Mouse (Mus musculus): ENCODE data around the gene Nck1. TPM values are rescaled to one million over a fixed set of nuclear protein-coding genes. Genes with fewer than 3 reads are reported as not detected.

The Nck1 gene
- total and polyA plus RNA-seq, 2 experiments from 2014 or later: 14.8 to 45.6 TPM

DNA sequence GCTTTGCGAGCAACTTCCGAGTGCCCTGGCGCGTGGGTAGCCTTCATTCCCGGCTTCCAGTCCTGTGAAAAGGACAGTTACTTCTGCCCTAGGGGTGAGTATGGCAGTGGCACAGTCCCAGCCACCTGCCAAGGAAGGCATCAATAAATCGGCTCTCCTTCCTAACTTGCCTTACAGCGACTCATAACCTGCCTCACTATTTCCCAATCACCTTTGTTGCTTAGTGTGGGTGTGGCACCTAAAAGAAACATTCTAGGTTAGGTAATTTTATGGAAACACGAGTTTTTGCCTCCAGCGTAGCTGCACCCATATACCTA lies 618 bp upstream of the Nck1 start:
- no peaks in the 10 kb centered on the region for H3K27me3 ChIP-seq (ENCODE audit: insufficient read depth, low read length)
- ATAC-seq (ENCODE audit: low FRiP score) (no peak), DNase-seq (ENCODE audit: low spot score) (no peak)
- H3K9ac ChIP-seq (replicated peaks; ENCODE audit: low read length, poor library complexity, severe bottlenecking): peak overlapping the region; percentile 87
- H3K9me3 ChIP-seq (ENCODE audit: low read length): 0 out of 2 replicates have a peak, but pooled peaks cover 2% of the 10 kb centered on the region
- peak overlapping the region; percentile 97 for H3K4me3 ChIP-seq (ENCODE audit: low read depth, low read length)
- 10% methylated on average over 9 of the region's 9 CpGs for WGBS
- H3K4me2 ChIP-seq (ENCODE audit: low read depth, low read length, poor library complexity, severe bottlenecking): peak overlapping the region; percentile 54
- H3K36me3 ChIP-seq (ENCODE audit: insufficient read depth, low read length): no peaks in the 10 kb centered on the region
- peaks cover 10% of the 10 kb centered on the region for H3K4me1 ChIP-seq (ENCODE audit: insufficient read depth, low read length)
- no peak for TF ChIP-seq CTCF (IDR thresholded peaks at IDR 0.05)
- peak overlapping the region; percentile 95 for H3K27ac ChIP-seq (ENCODE audit: low read depth, low read length)

DNA sequence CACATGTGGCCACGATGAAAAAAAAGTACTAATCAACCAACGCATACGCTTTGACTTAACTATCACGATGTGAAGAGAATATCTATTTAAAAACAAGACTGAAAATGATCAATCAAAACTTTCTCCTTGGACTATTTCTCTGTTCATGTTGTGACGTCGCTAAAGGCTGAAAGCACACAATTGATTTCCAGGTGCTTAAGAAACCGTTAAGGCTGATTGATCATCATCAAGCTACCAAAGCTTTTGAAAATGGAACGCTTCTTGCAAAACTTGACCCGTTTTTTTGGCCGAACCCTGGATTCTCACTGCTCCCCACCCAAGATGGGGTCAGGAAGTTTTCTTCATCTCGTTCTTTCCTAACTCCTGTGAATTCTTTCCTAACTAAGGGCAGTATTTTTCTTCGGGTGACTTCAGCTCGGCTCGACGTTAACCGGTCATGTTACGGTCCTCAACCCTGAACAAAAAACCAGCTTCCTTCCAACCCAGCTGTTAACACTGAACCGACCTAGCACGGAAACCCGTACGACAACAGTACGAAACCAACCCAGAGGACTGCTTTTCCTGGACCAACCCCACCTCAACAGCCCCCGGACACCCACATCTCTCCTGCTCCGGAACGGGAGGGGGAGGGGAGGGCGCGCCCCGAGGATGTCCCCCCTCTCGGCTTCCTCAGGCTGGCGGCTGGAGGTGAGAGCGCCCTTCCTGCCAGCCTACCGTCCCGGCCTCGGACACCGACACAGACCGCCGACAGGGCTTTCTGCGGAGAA lies 803 bp downstream of the Nck1 start:
- ATAC-seq (ENCODE audit: low FRiP score) (peak; percentile 10; the same call in 1 of the 2 replicates), DNase-seq (ENCODE audit: low spot score) (peak; percentile 21)
- Histone ChIP-seq H3K36me3 (ENCODE audit: insufficient read depth, low read length) (no peaks in the 10 kb centered on the region), H3K4me3 (ENCODE audit: low read depth, low read length) (peak overlapping the region; percentile 97), H3K9me3 (ENCODE audit: low read length) (0 out of 2 replicates have a peak, but pooled peaks cover 2% of the 10 kb centered on the region), H3K27me3 (ENCODE audit: insufficient read depth, low read length) (no peaks in the 10 kb centered on the region), H3K9ac (replicated peaks; ENCODE audit: low read length, poor library complexity, severe bottlenecking) (peak overlapping the region; percentile 87), H3K4me1 (ENCODE audit: insufficient read depth, low read length) (peaks cover 10% of the 10 kb centered on the region), H3K4me2 (ENCODE audit: low read depth, low read length, poor library complexity, severe bottlenecking) (peak overlapping the region; percentile 79), H3K27ac (ENCODE audit: low read depth, low read length) (peak overlapping the region; percentile 95)
- no peak for TF ChIP-seq CTCF (IDR thresholded peaks at IDR 0.05)
- under 1% methylated on average over 35 of the region's 38 CpGs for WGBS

DNA sequence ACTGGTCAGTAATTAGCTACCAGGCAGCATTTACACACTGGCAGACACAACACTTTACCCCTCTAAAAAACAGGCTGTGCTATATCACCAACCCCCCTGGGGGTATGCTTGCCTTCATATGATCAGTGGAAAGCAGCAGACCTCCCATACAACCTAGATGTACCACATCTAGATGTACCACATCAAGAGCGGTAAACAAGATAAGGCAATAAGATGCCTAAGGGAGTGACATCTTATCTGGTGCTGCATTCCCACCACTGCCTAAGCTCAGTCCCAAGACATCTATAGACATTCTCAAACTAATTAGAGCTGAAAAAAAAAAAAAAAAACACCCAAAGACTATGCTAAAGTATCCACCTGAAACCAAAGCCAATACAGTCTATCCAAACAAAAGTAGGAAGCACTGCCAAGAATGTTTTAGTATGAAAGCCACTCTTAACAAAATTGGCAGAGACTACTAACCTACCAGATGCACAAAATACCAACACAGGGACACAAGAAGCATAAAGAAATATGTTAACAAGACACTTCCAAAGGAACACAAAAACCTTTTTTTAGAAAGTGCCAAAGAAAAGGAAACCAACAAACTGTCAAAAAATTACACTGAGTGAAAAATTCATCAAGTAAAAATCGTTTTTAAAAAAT lies 10.2 kb downstream of the Nck1 start:
- Histone ChIP-seq H3K9me3 (ENCODE audit: low read length) (no peaks in the 10 kb centered on the region), H3K27ac (ENCODE audit: low read depth, low read length) (no peak overlapping the region), H3K36me3 (ENCODE audit: insufficient read depth, low read length) (no peaks in the 10 kb centered on the region), H3K9ac (replicated peaks; ENCODE audit: low read length, poor library complexity, severe bottlenecking) (no peak overlapping the region), H3K4me3 (ENCODE audit: low read depth, low read length) (no peak overlapping the region), H3K4me2 (ENCODE audit: low read depth, low read length, poor library complexity, severe bottlenecking) (no peak overlapping the region), H3K4me1 (ENCODE audit: insufficient read depth, low read length) (no peaks in the 10 kb centered on the region), H3K27me3 (ENCODE audit: insufficient read depth, low read length) (no peaks in the 10 kb centered on the region)
- no peak for TF ChIP-seq CTCF (IDR thresholded peaks at IDR 0.05)
- WGBS: 91% methylated on average over 2 of the region's 2 CpGs
- no peak for DNase-seq (ENCODE audit: low spot score)
- ATAC-seq (ENCODE audit: low FRiP score): no peak

GRCm38 (mm10) chr9:100534686-100535085 lies 11.2 kb downstream of the Nck1 start:
- WGBS: 94% methylated on average over 3 of the region's 3 CpGs
- Histone ChIP-seq H3K4me3 (ENCODE audit: low read depth, low read length) (no peak overlapping the region), H3K9ac (replicated peaks; ENCODE audit: low read length, poor library complexity, severe bottlenecking) (no peak overlapping the region), H3K36me3 (ENCODE audit: insufficient read depth, low read length) (no peaks in the 10 kb centered on the region), H3K9me3 (ENCODE audit: low read length) (no peaks in the 10 kb centered on the region), H3K4me2 (ENCODE audit: low read depth, low read length, poor library complexity, severe bottlenecking) (no peak overlapping the region), H3K4me1 (ENCODE audit: insufficient read depth, low read length) (no peaks in the 10 kb centered on the region), H3K27ac (ENCODE audit: low read depth, low read length) (no peak overlapping the region), H3K27me3 (ENCODE audit: insufficient read depth, low read length) (no peaks in the 10 kb centered on the region)
- ATAC-seq (ENCODE audit: low FRiP score): no peak
- no peak for DNase-seq (ENCODE audit: low spot score)
- TF ChIP-seq CTCF (IDR thresholded peaks at IDR 0.05): no peak

DNA sequence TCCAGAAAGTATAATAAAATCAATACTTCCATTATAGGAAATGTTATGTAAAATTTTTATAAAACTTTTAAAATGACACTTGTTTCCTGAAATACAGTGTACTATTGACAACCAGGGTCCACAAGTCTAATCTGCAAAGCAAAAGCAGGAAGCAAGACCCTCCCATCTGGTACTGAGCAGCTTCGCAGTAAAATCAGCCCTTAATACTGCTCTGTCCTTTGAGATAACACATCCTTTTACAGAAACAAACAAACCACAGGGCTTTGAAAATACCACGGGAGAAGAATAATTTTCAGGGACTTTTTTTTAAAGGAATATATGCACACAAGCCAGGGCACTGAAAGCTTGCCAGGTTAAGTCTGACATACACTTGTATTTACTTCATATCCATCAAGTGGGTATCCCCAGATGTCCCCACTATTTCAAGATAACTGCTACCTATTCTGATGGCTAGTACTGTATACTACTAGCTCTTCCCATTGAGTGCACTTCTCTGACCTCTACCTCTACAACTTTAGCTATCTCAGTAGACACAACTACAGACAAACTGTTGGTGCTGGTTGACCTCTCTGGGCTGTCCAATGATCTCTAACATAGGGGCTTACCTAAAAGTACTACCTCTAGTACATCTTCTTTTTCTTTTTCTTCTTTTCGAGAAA lies 13.0 kb downstream of the Nck1 start:
- ATAC-seq (ENCODE audit: low FRiP score): no peak
- Histone ChIP-seq H3K4me2 (ENCODE audit: low read depth, low read length, poor library complexity, severe bottlenecking) (no peak overlapping the region), H3K27ac (ENCODE audit: low read depth, low read length) (no peak overlapping the region), H3K27me3 (ENCODE audit: insufficient read depth, low read length) (no peaks in the 10 kb centered on the region), H3K36me3 (ENCODE audit: insufficient read depth, low read length) (no peaks in the 10 kb centered on the region), H3K4me1 (ENCODE audit: insufficient read depth, low read length) (no peaks in the 10 kb centered on the region), H3K9ac (replicated peaks; ENCODE audit: low read length, poor library complexity, severe bottlenecking) (no peak overlapping the region), H3K9me3 (ENCODE audit: low read length) (no peaks in the 10 kb centered on the region), H3K4me3 (ENCODE audit: low read depth, low read length) (no peak overlapping the region)
- no peak for TF ChIP-seq CTCF (IDR thresholded peaks at IDR 0.05)
- 74% methylated on average over 3 of the region's 3 CpGs for WGBS
- DNase-seq (ENCODE audit: low spot score): no peak

DNA sequence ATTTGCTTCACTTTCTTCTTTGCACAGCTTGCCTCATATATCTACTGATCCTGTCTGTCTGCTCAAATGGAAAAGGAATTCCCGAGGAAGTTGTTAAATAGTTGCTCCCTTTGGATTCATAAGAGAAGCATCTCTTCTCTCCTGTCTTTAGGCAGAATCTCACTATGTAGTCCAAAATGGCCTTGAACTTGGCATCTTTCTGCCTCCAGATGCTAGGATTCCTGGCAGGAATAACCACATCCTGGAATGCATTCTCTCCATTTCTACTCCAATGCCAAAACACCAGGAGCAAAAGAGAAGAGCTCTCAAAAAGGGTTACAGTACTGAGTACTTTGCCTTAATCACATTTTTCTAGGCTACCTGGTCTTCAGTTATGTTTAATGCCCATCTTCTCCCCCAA lies 14.6 kb downstream of the Nck1 start:
- TF ChIP-seq CTCF (IDR thresholded peaks at IDR 0.05): no peak
- Histone ChIP-seq H3K4me1 (ENCODE audit: insufficient read depth, low read length) (no peaks in the 10 kb centered on the region), H3K4me3 (ENCODE audit: low read depth, low read length) (no peak overlapping the region), H3K9ac (replicated peaks; ENCODE audit: low read length, poor library complexity, severe bottlenecking) (no peak overlapping the region), H3K36me3 (ENCODE audit: insufficient read depth, low read length) (no peaks in the 10 kb centered on the region), H3K9me3 (ENCODE audit: low read length) (no peaks in the 10 kb centered on the region), H3K27ac (ENCODE audit: low read depth, low read length) (no peak overlapping the region), H3K4me2 (ENCODE audit: low read depth, low read length, poor library complexity, severe bottlenecking) (no peak overlapping the region), H3K27me3 (ENCODE audit: insufficient read depth, low read length) (no peaks in the 10 kb centered on the region)
- 81% methylated on average over 1 of the region's 1 CpGs for WGBS
- ATAC-seq (ENCODE audit: low FRiP score): no peak
- peak; percentile 6 for DNase-seq (ENCODE audit: low spot score)

Data from midbrain, postnatal 0 days (tissue).